Mouse (Mus musculus): Measurements from ENCODE around the gene Hdac5.
A peak's percentile ranks its signal among the peaks of the same experiment; 100 is the strongest.

Hdac5 gene

GRCm38 (mm10) chr11:102186235-102186634 is 43.7 kb downstream of the Hdac5 start:
- TF ChIP-seq GATA4 (IDR thresholded peaks at IDR 0.05; ENCODE audit: insufficient replicate concordance, low read length), result no peak

DNA sequence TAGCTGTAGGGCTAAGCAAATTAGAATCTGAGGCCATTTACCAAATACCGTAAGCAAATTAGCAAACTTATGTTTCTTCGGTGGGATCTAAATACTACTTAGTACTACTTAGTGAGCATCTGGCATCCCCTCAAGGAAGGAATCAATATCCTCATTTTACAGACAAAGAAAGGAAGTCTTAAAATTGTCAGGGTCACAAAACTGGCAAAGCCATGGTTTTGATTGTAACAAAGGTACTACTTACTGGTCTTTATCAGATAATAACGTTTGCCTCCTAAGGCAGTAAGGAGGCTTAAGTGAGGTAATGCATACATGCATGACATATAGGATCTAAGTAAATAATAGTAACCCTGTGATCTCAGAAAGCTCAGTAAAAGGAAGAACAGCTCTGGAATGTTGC is 44.3 kb downstream of the Hdac5 start:
- no peak for TF ChIP-seq GATA4 (IDR thresholded peaks at IDR 0.05; ENCODE audit: insufficient replicate concordance, low read length)

GRCm38 (mm10) chr11:102184646-102185495 is 45.1 kb downstream of the Hdac5 start, which contains the start of gene Lsm12:
Gene Lsm12 (minus strand): TSS chr11:102185296.
- no peak for TF ChIP-seq GATA4 (IDR thresholded peaks at IDR 0.05; ENCODE audit: insufficient replicate concordance, low read length)

GRCm38 (mm10) chr11:102184253-102184645 is 45.7 kb downstream of the Hdac5 start:
- TF ChIP-seq GATA4 (IDR thresholded peaks at IDR 0.05; ENCODE audit: insufficient replicate concordance, low read length), result no peak

GRCm38 (mm10) chr11:102179836-102180235 is 50.1 kb downstream of the Hdac5 start:
- TF ChIP-seq GATA4 (IDR thresholded peaks at IDR 0.05; ENCODE audit: insufficient replicate concordance, low read length), result no peak

- TF ChIP-seq GATA4 (IDR thresholded peaks at IDR 0.05; ENCODE audit: insufficient replicate concordance, low read length), result no peak
Measured at GRCm38 (mm10) chr11:102168689-102169088, 61.3 kb downstream of the Hdac5 start.

GRCm38 (mm10) chr11:102167539-102167938 is 62.4 kb downstream of the Hdac5 start:
- TF ChIP-seq GATA4 (IDR thresholded peaks at IDR 0.05; ENCODE audit: insufficient replicate concordance, low read length), result no peak

DNA sequence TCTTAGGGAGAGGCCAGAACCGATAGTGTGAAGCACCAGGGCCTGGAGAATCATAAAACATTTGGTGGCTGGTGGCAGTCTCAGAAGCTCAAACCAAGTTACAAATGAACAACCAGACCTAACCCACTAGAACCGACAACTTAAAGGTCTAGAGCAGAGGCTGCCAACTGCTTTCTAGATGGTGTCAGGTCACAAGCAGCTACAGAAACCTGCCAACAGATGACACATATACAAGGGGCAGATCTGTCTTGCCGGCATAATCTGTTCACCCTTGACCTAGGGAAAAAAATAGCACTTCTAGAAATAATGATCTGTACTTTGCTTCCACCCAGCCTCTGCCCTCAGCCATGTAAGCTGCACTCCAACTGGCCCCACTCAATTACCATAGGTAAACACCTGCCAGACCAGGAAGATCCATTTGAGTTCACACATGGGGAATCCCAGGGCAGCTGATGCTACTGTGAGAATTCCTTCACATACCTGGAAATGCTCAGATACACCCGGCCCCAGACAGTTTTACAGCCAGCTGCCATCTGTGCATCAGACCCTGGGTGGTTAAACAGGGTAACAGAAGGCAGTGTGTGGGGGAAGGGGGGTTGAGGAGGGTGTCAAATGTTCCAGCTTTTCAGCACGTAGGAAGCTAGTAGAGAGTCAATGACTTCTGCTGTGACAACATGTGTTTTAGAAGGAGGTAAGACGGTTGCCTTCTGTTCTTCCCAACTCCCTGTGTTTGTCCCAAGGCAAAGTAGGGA is 63.8 kb downstream of the Hdac5 start:
- no peak for TF ChIP-seq GATA4 (IDR thresholded peaks at IDR 0.05; ENCODE audit: insufficient replicate concordance, low read length)

DNA sequence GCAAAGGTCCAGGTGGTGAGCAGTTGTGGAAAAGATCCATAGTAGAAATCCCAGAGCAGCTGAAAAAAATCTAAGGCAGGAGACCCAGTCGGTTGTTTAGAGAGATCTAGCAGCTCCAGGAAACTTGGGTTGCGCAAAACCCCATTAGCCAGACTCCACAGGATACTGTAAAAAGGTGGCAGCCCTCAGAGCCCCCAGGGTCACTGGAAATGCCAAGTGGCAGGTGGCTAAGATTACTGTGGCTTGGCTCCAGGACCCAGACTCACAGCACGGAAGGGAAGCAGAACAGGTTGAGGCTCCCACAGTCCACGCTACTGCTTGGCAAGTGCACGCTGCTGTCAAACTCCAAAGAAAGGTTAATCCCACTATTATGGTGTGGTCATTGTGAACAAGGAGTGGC is 70.2 kb downstream of the Hdac5 start:
- TF ChIP-seq GATA4 (IDR thresholded peaks at IDR 0.05; ENCODE audit: insufficient replicate concordance, low read length), result no peak

- TF ChIP-seq GATA4 (IDR thresholded peaks at IDR 0.05; ENCODE audit: insufficient replicate concordance, low read length), result no peak
Measured at GRCm38 (mm10) chr11:102156786-102157089, 73.2 kb downstream of the Hdac5 start.

- TF ChIP-seq GATA4 (IDR thresholded peaks at IDR 0.05; ENCODE audit: insufficient replicate concordance, low read length), result peak; percentile 92; the same call in 1 of the 2 replicates
Measured at GRCm38 (mm10) chr11:102156039-102156785, 73.8 kb downstream of the Hdac5 start, which contains the start of gene Tmem101. Gene Tmem101 (minus strand): TSS chr11:102156404.

- TF ChIP-seq GATA4 (IDR thresholded peaks at IDR 0.05; ENCODE audit: insufficient replicate concordance, low read length), result no peak
Measured at GRCm38 (mm10) chr11:102147213-102147989, 82.6 kb downstream of the Hdac5 start.

DNA sequence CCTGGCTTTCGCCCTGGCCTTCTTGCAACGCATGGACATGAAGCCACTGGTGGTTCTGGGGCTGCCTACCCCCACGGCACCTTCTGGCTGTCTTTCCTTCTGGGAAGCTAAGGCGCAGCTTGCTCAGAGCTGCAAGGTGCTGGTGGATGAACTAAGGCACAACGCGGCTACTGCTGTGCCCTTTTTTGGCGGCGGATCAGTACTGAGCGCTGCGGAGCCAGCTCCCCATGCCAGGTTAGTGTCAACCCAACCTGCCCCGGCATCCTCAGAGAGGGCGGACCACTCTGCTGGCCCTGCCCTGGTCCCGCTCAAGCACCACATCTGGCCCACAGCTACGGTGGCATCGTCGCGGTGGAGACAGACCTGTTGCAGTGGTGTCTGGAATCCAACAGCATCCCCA is 83.4 kb downstream of the Hdac5 start:
- TF ChIP-seq GATA4 (IDR thresholded peaks at IDR 0.05; ENCODE audit: insufficient replicate concordance, low read length), result no peak

DNA sequence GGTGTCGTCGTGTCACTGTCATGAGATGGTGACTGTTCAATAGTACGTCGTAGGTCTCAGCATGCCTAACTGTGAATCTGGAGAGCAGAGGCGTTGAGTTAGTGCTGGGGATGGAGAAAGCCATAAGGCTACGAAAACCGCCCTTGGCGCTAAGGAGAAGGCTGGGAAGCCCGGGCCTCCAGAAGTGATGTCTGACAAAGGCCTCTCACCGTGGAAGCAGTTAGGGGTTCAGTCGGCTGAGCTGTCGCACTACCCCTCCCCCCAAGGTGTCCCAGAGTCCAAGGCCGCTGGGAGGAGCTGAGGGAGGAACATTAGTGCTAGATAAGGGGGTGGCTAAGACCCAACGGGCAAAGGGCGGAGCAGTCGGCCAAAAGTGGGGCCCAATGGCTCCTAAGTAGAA is 84.0 kb downstream of the Hdac5 start:
- TF ChIP-seq GATA4 (IDR thresholded peaks at IDR 0.05; ENCODE audit: insufficient replicate concordance, low read length), result peak; percentile 91; the same call in 1 of the 2 replicates
